Mouse (Mus musculus): ENCODE data around the gene Mboat2. TPM values are rescaled to one million over a fixed set of nuclear protein-coding genes. Genes with fewer than 3 reads are reported as not detected.

Mboat2 gene
- total RNA-seq, 2 experiments from 2014 or later, result 58.4 to 62.0 TPM

- no peak for DNase-seq
- intact Hi-C loops (cut with DNase I), result loop anchor here (10.0 kb wide), 1 partner anchor 108 kb away; the partner anchor contains the start of gene Mboat2
Observed at GRCm38 (mm10) chr12:24942619-24943287, 112.1 kb downstream of the Mboat2 start.

- intact Hi-C loops (cut with DNase I), result loop anchor here (10.0 kb wide), 1 partner anchor 109 kb away; the partner anchor contains the start of gene Mboat2
- DNase-seq, result no peak
Observed at GRCm38 (mm10) chr12:24943427-24943826, 112.7 kb downstream of the Mboat2 start.

GRCm38 (mm10) chr12:24944597-24944996 lies 113.9 kb downstream of the Mboat2 start:
- no peak for DNase-seq
- intact Hi-C loops (cut with DNase I), result loop anchor here (10.0 kb wide), 1 partner anchor 110 kb away; the partner anchor contains the start of gene Mboat2

- DNase-seq, result no peak
- intact Hi-C loops (cut with DNase I), result loop anchor here (10.0 kb wide), 1 partner anchor 112 kb away; the partner anchor contains the start of gene Mboat2
Observed at GRCm38 (mm10) chr12:24947065-24947464, 116.4 kb downstream of the Mboat2 start.

GRCm38 (mm10) chr12:24948344-24948743 lies 117.7 kb downstream of the Mboat2 start:
- intact Hi-C loops (cut with DNase I), result loop anchor here (10.0 kb wide), 1 partner anchor 114 kb away; the partner anchor contains the start of gene Mboat2
- DNase-seq, result peak; percentile 35

GRCm38 (mm10) chr12:24950376-24951046 lies 119.8 kb downstream of the Mboat2 start:
- intact Hi-C loops (cut with DNase I), result loop anchor here (2.0 kb wide), 1 partner anchor 240 kb away; no protein-coding TSS in a partner anchor
- DNase-seq, result no peak

GRCm38 (mm10) chr12:24952147-24952546 lies 121.5 kb downstream of the Mboat2 start:
- intact Hi-C loops (cut with DNase I), result no loop called here

GRCm38 (mm10) chr12:24955137-24955536 lies 124.5 kb downstream of the Mboat2 start:
- DNase-seq, result no peak
- intact Hi-C loops (cut with DNase I), result no loop called here

More at GRCm38 (mm10) chr12:24952147-24952546, 121.5 kb downstream of the Mboat2 start:
- peak; percentile 63 for DNase-seq

GRCm38 (mm10) chr12:24958526-24958925 lies 127.8 kb downstream of the Mboat2 start:
- no peak for DNase-seq
- intact Hi-C loops (cut with DNase I), result no loop called here

- no peak for DNase-seq
- intact Hi-C loops (cut with DNase I), result no loop called here
Observed at GRCm38 (mm10) chr12:24961821-24962220, 131.1 kb downstream of the Mboat2 start.

- intact Hi-C loops (cut with DNase I), result no loop called here
Observed at GRCm38 (mm10) chr12:24962362-24962967, 131.8 kb downstream of the Mboat2 start.

GRCm38 (mm10) chr12:24963393-24964022 lies 132.8 kb downstream of the Mboat2 start:
- intact Hi-C loops (cut with DNase I), result no loop called here
- DNase-seq, result no peak

More at GRCm38 (mm10) chr12:24962362-24962967, 131.8 kb downstream of the Mboat2 start:
- DNase-seq, result no peak

- intact Hi-C loops (cut with DNase I), result no loop called here
- peak; percentile 23 for DNase-seq
Observed at GRCm38 (mm10) chr12:24965406-24965805, 134.7 kb downstream of the Mboat2 start.

- DNase-seq, result peak; percentile 21
- intact Hi-C loops (cut with DNase I), result no loop called here
Observed at GRCm38 (mm10) chr12:24966046-24966445, 135.4 kb downstream of the Mboat2 start.

GRCm38 (mm10) chr12:24971490-24972200 lies 141.0 kb downstream of the Mboat2 start:
- DNase-seq, result no peak
- intact Hi-C loops (cut with DNase I), result no loop called here

- intact Hi-C loops (cut with DNase I), result no loop called here
Observed at GRCm38 (mm10) chr12:24972371-24973350, 142.0 kb downstream of the Mboat2 start.

GRCm38 (mm10) chr12:24973586-24973985 lies 142.9 kb downstream of the Mboat2 start:
- DNase-seq, result no peak
- intact Hi-C loops (cut with DNase I), result no loop called here

More at GRCm38 (mm10) chr12:24972371-24973350, 142.0 kb downstream of the Mboat2 start:
- DNase-seq, result no peak

- intact Hi-C loops (cut with DNase I), result no loop called here
- DNase-seq, result peak; percentile 98
Observed at GRCm38 (mm10) chr12:24974446-24975114, 143.9 kb downstream of the Mboat2 start, which contains the start of gene Kidins220. Gene Kidins220, plus strand, starts transcription at chr12:24974925.
